Mouse (Mus musculus) embryonic facial prominence, embryonic 12.5 days (tissue): ENCODE results near the gene Srsf4. TPM values are rescaled to one million over a fixed set of nuclear protein-coding genes. Genes with fewer than 3 reads are reported as not detected.

Experiments used
- ATAC-seq: fragments of 200-750 bp; cut with Nextera tagmentation; 2 replicates; pipeline ENCODE4 v1.8.0; 2017; ENCODE audit not compliant: insufficient number of reproducible peaks, insufficient read depth, low FRiP score, low TSS enrichment
- H3K27ac ChIP-seq: fragments of 300-500 bp; sonication (generic); 2 replicates; pipeline ENCODE4 v1.5.1; 2016; ENCODE audit warnings: mild to moderate bottlenecking
- H3K27me3 ChIP-seq: fragments of 300-500 bp; sonication (generic); 2 replicates; pipeline ENCODE4 v1.6.1; 2016; ENCODE audit warnings: mild to moderate bottlenecking, moderate library complexity
- H3K36me3 ChIP-seq: fragments of 300-500 bp; sonication (generic); 2 replicates; pipeline ENCODE4 v1.6.1; 2016; ENCODE audit warnings: mild to moderate bottlenecking
- H3K4me1 ChIP-seq: fragments of 300-500 bp; sonication (generic); 2 replicates; pipeline ENCODE4 v1.6.1; 2016
- H3K4me2 ChIP-seq: fragments of 300-500 bp; sonication (generic); replicated peaks from 2 replicates; pipeline ENCODE4 v1.6.1; 2016; ENCODE audit warnings: mild to moderate bottlenecking, moderate library complexity
- H3K4me3 ChIP-seq: fragments of 300-500 bp; sonication (generic); 2 replicates; pipeline ENCODE4 v1.5.1; 2016; ENCODE audit warnings: mild to moderate bottlenecking
- H3K9ac ChIP-seq: fragments of 300-500 bp; sonication (generic); 2 replicates; pipeline ENCODE4 v1.6.1; 2016; ENCODE audit warnings: mild to moderate bottlenecking, moderate library complexity
- H3K9me3 ChIP-seq: fragments of 300-500 bp; sonication (generic); 2 replicates; pipeline ENCODE4 v1.6.1; 2016; ENCODE audit warnings: mild to moderate bottlenecking, moderate library complexity
- WGBS: fragments of 180-500 bp; shearing (Covaris S2); methylation state at CpG from one replicate; pipeline ENCODE4 v1.1.7; 2016; 5-methylcytosine and 5-hydroxymethylcytosine counted together
- polyA plus RNA-seq: library from polyadenylated mRNA; unstranded; fragments of >200 nt; fragmentation: Nextera tagmentation; extraction: Ambion mirVana; gene quantifications from 2 replicates; pipeline ENCODE4 v1.2.1, GENCODE M21; 2016

Gene Srsf4
- polyA plus RNA-seq, 1 experiment from 2014 or later: 143 TPM

GRCm38 (mm10) chr4:131899180-131899554 lies 25.8 kb downstream of the Srsf4 start:
- Histone ChIP-seq H3K4me1 (no peaks in the 10 kb centered on the region), H3K9ac (no peak overlapping the region), H3K36me3 (peaks cover 71% of the 10 kb centered on the region), H3K27ac (no peak overlapping the region), H3K9me3 (no peaks in the 10 kb centered on the region), H3K4me2 (no peak overlapping the region), H3K4me3 (no peak overlapping the region), H3K27me3 (no peaks in the 10 kb centered on the region)
- no peak for ATAC-seq
- WGBS: 90% methylated on average over 6 of the region's 6 CpGs

- H3K27me3 ChIP-seq: no peaks in the 10 kb centered on the region
- H3K4me3 ChIP-seq: no peak overlapping the region
- no peak overlapping the region for H3K4me2 ChIP-seq
- no peaks in the 10 kb centered on the region for H3K9me3 ChIP-seq
- no peak for ATAC-seq
- no peak overlapping the region for H3K27ac ChIP-seq
- no peak overlapping the region for H3K9ac ChIP-seq
- H3K36me3 ChIP-seq: peaks cover 73% of the 10 kb centered on the region
- WGBS: 93% methylated on average over 15 of the region's 15 CpGs
- H3K4me1 ChIP-seq: no peaks in the 10 kb centered on the region
Observed at GRCm38 (mm10) chr4:131901090-131901489, 27.7 kb downstream of the Srsf4 start.

GRCm38 (mm10) chr4:131904478-131904877 lies 31.1 kb downstream of the Srsf4 start:
- no peaks in the 10 kb centered on the region for H3K27me3 ChIP-seq
- no peak overlapping the region for H3K4me3 ChIP-seq
- ATAC-seq: no peak
- 55% methylated on average over 8 of the region's 8 CpGs for WGBS
- H3K4me1 ChIP-seq: no peaks in the 10 kb centered on the region
- no peaks in the 10 kb centered on the region for H3K9me3 ChIP-seq
- H3K4me2 ChIP-seq: no peak overlapping the region
- no peak overlapping the region for H3K9ac ChIP-seq
- H3K27ac ChIP-seq: no peak overlapping the region
- H3K36me3 ChIP-seq: peaks cover 48% of the 10 kb centered on the region

- H3K4me1 ChIP-seq: peaks cover 15% of the 10 kb centered on the region
- no peak for ATAC-seq
- no peak overlapping the region for H3K27ac ChIP-seq
- peaks cover 29% of the 10 kb centered on the region for H3K36me3 ChIP-seq
- no peak overlapping the region for H3K4me2 ChIP-seq
- H3K9ac ChIP-seq: no peak overlapping the region
- H3K27me3 ChIP-seq: no peaks in the 10 kb centered on the region
- 61% methylated on average over 6 of the region's 6 CpGs for WGBS
- H3K4me3 ChIP-seq: no peak overlapping the region
- H3K9me3 ChIP-seq: no peaks in the 10 kb centered on the region
Observed at GRCm38 (mm10) chr4:131906423-131906822, 33.0 kb downstream of the Srsf4 start.

GRCm38 (mm10) chr4:131907912-131908311 lies 34.5 kb downstream of the Srsf4 start:
- H3K4me2 ChIP-seq: no peak overlapping the region
- no peak overlapping the region for H3K9ac ChIP-seq
- no peaks in the 10 kb centered on the region for H3K9me3 ChIP-seq
- no peak overlapping the region for H3K27ac ChIP-seq
- peaks cover 6% of the 10 kb centered on the region for H3K27me3 ChIP-seq
- H3K4me3 ChIP-seq: no peak overlapping the region
- H3K4me1 ChIP-seq: peaks cover 15% of the 10 kb centered on the region
- H3K36me3 ChIP-seq: peaks cover 16% of the 10 kb centered on the region; the same call in 1 of the 2 replicates
- ATAC-seq: no peak
- WGBS: 86% methylated on average over 3 of the region's 3 CpGs

- H3K9ac ChIP-seq: no peak overlapping the region
- H3K4me2 ChIP-seq: peak overlapping the region; percentile 29
- H3K4me3 ChIP-seq: no peak overlapping the region
- H3K27me3 ChIP-seq: peaks cover 21% of the 10 kb centered on the region
- H3K27ac ChIP-seq: no peak overlapping the region
- peaks cover under 1% of the 10 kb centered on the region; the same call in 1 of the 2 replicates for H3K36me3 ChIP-seq
- 15% methylated on average over 19 of the region's 21 CpGs for WGBS
- H3K4me1 ChIP-seq: peaks cover 29% of the 10 kb centered on the region
- no peak for ATAC-seq
- no peaks in the 10 kb centered on the region for H3K9me3 ChIP-seq
Observed at GRCm38 (mm10) chr4:131910237-131910994, 37.0 kb downstream of the Srsf4 start.

- no peaks in the 10 kb centered on the region for H3K9me3 ChIP-seq
- H3K27me3 ChIP-seq: peaks cover 31% of the 10 kb centered on the region
- ATAC-seq: no peak
- H3K36me3 ChIP-seq: no peaks in the 10 kb centered on the region
- H3K27ac ChIP-seq: no peak overlapping the region
- no peak overlapping the region for H3K4me2 ChIP-seq
- WGBS: 54% methylated on average over 3 of the region's 5 CpGs
- H3K4me1 ChIP-seq: peaks cover 40% of the 10 kb centered on the region
- H3K9ac ChIP-seq: no peak overlapping the region
- no peak overlapping the region for H3K4me3 ChIP-seq
Observed at GRCm38 (mm10) chr4:131911521-131911920, 38.1 kb downstream of the Srsf4 start.

GRCm38 (mm10) chr4:131913526-131913925 lies 40.1 kb downstream of the Srsf4 start:
- peaks cover 52% of the 10 kb centered on the region for H3K4me1 ChIP-seq
- H3K4me3 ChIP-seq: no peak overlapping the region
- no peak for ATAC-seq
- H3K9me3 ChIP-seq: no peaks in the 10 kb centered on the region
- H3K27me3 ChIP-seq: peaks cover 46% of the 10 kb centered on the region
- no peak overlapping the region for H3K27ac ChIP-seq
- 44% methylated on average over 10 of the region's 10 CpGs for WGBS
- no peaks in the 10 kb centered on the region for H3K36me3 ChIP-seq
- H3K9ac ChIP-seq: no peak overlapping the region
- no peak overlapping the region for H3K4me2 ChIP-seq

GRCm38 (mm10) chr4:131914046-131914643 lies 40.7 kb downstream of the Srsf4 start:
- H3K4me2 ChIP-seq: no peak overlapping the region
- no peak overlapping the region for H3K9ac ChIP-seq
- H3K4me3 ChIP-seq: no peak overlapping the region
- no peaks in the 10 kb centered on the region for H3K36me3 ChIP-seq
- WGBS: 10% methylated on average over 9 of the region's 9 CpGs
- no peak overlapping the region for H3K27ac ChIP-seq
- H3K27me3 ChIP-seq: peaks cover 50% of the 10 kb centered on the region
- no peak for ATAC-seq
- peaks cover 58% of the 10 kb centered on the region for H3K4me1 ChIP-seq
- H3K9me3 ChIP-seq: no peaks in the 10 kb centered on the region

GRCm38 (mm10) chr4:131914891-131915469 lies 41.6 kb downstream of the Srsf4 start:
- H3K4me3 ChIP-seq: peak overlapping the region; percentile 26
- peaks cover 50% of the 10 kb centered on the region for H3K27me3 ChIP-seq
- no peak overlapping the region for H3K27ac ChIP-seq

GRCm38 (mm10) chr4:131915821-131916328 lies 42.5 kb downstream of the Srsf4 start:
- H3K27me3 ChIP-seq: peaks cover 56% of the 10 kb centered on the region
- WGBS: 22% methylated on average over 13 of the region's 13 CpGs
- no peak overlapping the region for H3K4me3 ChIP-seq
- peak overlapping the region; percentile 53 for H3K4me2 ChIP-seq
- no peak overlapping the region for H3K9ac ChIP-seq
- peaks cover 62% of the 10 kb centered on the region for H3K4me1 ChIP-seq
- H3K36me3 ChIP-seq: no peaks in the 10 kb centered on the region
- ATAC-seq: no peak
- no peaks in the 10 kb centered on the region for H3K9me3 ChIP-seq
- no peak overlapping the region for H3K27ac ChIP-seq

More at GRCm38 (mm10) chr4:131914891-131915469, 41.6 kb downstream of the Srsf4 start:
- Histone ChIP-seq H3K9ac (peak overlapping the region; percentile 36), H3K4me2 (peak overlapping the region; percentile 53), H3K9me3 (no peaks in the 10 kb centered on the region), H3K4me1 (peaks cover 63% of the 10 kb centered on the region), H3K36me3 (no peaks in the 10 kb centered on the region)
- 2% methylated on average over 31 of the region's 31 CpGs for WGBS
- no peak for ATAC-seq

GRCm38 (mm10) chr4:131916425-131916824 lies 43.0 kb downstream of the Srsf4 start:
- peaks cover 62% of the 10 kb centered on the region for H3K4me1 ChIP-seq
- WGBS: 7% methylated on average over 14 of the region's 15 CpGs
- no peaks in the 10 kb centered on the region for H3K9me3 ChIP-seq
- H3K4me3 ChIP-seq: no peak overlapping the region
- no peak overlapping the region for H3K27ac ChIP-seq
- peaks cover 56% of the 10 kb centered on the region for H3K27me3 ChIP-seq
- ATAC-seq: no peak
- no peaks in the 10 kb centered on the region for H3K36me3 ChIP-seq
- no peak overlapping the region for H3K9ac ChIP-seq
- H3K4me2 ChIP-seq: no peak overlapping the region
